In genomic region chr11:70189319-70190134, GRCm38 (mm10) we compare ENCODE assay signal across 21 mouse cellular contexts. TPM values are rescaled to one million over a fixed set of nuclear protein-coding genes. Genes with fewer than 3 reads are reported as not detected.
DNase-seq lines count a peak whose midpoint lies in the region; ATAC-seq lines count a peak whose summit lies in the region.
"Had no signal": no experiment of that assay in that cellular context is flagged by ENCODE, and none has a peak within 500 bp of the region (broad histone marks: within the 10 kb centered on the region; RNA-seq: fewer than 3 reads in every experiment).

No protein-coding gene starts in this region.

- no peaks in the 10 kb centered on the region for H3K27me3 ChIP-seq in kidney, embryonic 14.5 days (ENCODE audit: control insufficient read depth, insufficient read depth, low read length)
- H3K27me3 ChIP-seq: embryonic facial prominence, embryonic 15.5 days; heart, embryonic 13.5 days; hindbrain, embryonic 12.5 days; limb, embryonic 12.5 days; neural tube, embryonic 13.5 days had no signal

- no peaks in the 10 kb centered on the region for H3K9me3 ChIP-seq in kidney, embryonic 14.5 days (ENCODE audit: control insufficient read depth, low read length)
- H3K9me3 ChIP-seq: embryonic facial prominence, embryonic 15.5 days; heart, embryonic 13.5 days; hindbrain, embryonic 12.5 days; kidney, embryonic 15.5 days; limb, embryonic 12.5 days; midbrain, embryonic 10.5 days; neural tube, embryonic 13.5 days had no signal

- 79% methylated on average over 28 of the region's 28 CpGs for WGBS in kidney, embryonic 14.5 days

- H3K4me2 ChIP-seq in kidney, embryonic 14.5 days (replicated peaks; ENCODE audit: low read depth, low read length) = no peak overlapping the region
- H3K4me2 ChIP-seq: embryonic facial prominence, embryonic 15.5 days; heart, embryonic 13.5 days; hindbrain, embryonic 12.5 days; kidney, embryonic 15.5 days; limb, embryonic 12.5 days; neural tube, embryonic 13.5 days had no signal

- no peak for ATAC-seq in kidney, embryonic 14.5 days (ENCODE audit: low FRiP score, low TSS enrichment)
- ATAC-seq: forebrain, embryonic 16.5 days; liver, postnatal 0 days had no signal

- no peak overlapping the region for H3K9ac ChIP-seq in kidney, embryonic 14.5 days (ENCODE audit: low read depth, low read length)
- H3K9ac ChIP-seq: embryonic facial prominence, embryonic 15.5 days; heart, embryonic 13.5 days; hindbrain, embryonic 12.5 days; kidney, embryonic 15.5 days; limb, embryonic 12.5 days; liver, postnatal 0 days; neural tube, embryonic 13.5 days had no signal

- no peak overlapping the region for H3K27ac ChIP-seq in kidney, embryonic 14.5 days (ENCODE audit: low read depth, low read length)
- H3K27ac ChIP-seq: embryonic facial prominence, embryonic 15.5 days; heart, embryonic 13.5 days; hindbrain, embryonic 12.5 days; kidney, embryonic 15.5 days; limb, embryonic 12.5 days; midbrain, embryonic 10.5 days; neural tube, embryonic 13.5 days had no signal

- intact Hi-C loops in left cerebral cortex, postnatal 36 days (cut with DNase I) = no loop called here

- peak; percentile 63 for DNase-seq in kidney, postnatal 10 days
- DNase-seq in 3T3-L1 (ENCODE audit: low read depth, low spot score) (peak; percentile 96), ZHBTc4 (ENCODE audit: low read depth, low spot score) (peak; percentile 40)
- peak; percentile 33 for DNase-seq in brain, adult 2 months (ENCODE audit: low read depth, low spot score)
- DNase-seq in right cerebral cortex, adult 18-20 months = no peak
- DNase-seq in left cerebral cortex, postnatal 36 days (ENCODE audit: low spot score in 2 of 2) = no peak
- DNase-seq in cerebellum, postnatal 25 days = no peak
- DNase-seq: gastrocnemius, postnatal 14 days; layer of hippocampus, postnatal 36 days; liver, postnatal 0 days; spleen, adult 18-20 months had no signal

- no peaks in the 10 kb centered on the region for H3K36me3 ChIP-seq in kidney, embryonic 14.5 days (ENCODE audit: control insufficient read depth, insufficient read depth, low read length)
- H3K36me3 ChIP-seq: embryonic facial prominence, embryonic 15.5 days; heart, embryonic 13.5 days; hindbrain, embryonic 12.5 days; kidney, embryonic 15.5 days; limb, embryonic 12.5 days; midbrain, embryonic 10.5 days; neural tube, embryonic 13.5 days had no signal

- H3K4me3 ChIP-seq in kidney, embryonic 14.5 days (ENCODE audit: low read length) = no peak overlapping the region
- H3K4me3 ChIP-seq: embryonic facial prominence, embryonic 15.5 days; heart, embryonic 13.5 days; hindbrain, embryonic 12.5 days; kidney, embryonic 15.5 days; limb, embryonic 12.5 days; midbrain, embryonic 10.5 days; neural tube, embryonic 13.5 days had no signal

- 0 out of 2 replicates have a peak, but pooled peaks cover 5% of the 10 kb centered on the region for H3K4me1 ChIP-seq in kidney, embryonic 14.5 days (ENCODE audit: control insufficient read depth, insufficient read depth, low read length)
- H3K4me1 ChIP-seq: embryonic facial prominence, embryonic 15.5 days; hindbrain, embryonic 12.5 days; limb, embryonic 12.5 days; midbrain, embryonic 10.5 days; neural tube, embryonic 13.5 days had no signal

RNA-seq across cellular contexts. Expression of gene Slc16a11, which starts 23.0 kb away (rescaled TPM):
- 3.0 and 3.5 TPM in 2 replicates for polyA plus RNA-seq in kidney, embryonic 14.5 days (2014; fragmentation: Nextera tagmentation; extraction: Ambion mirVana)
- 10 to 100 TPM; 30.7 to 38.2 TPM for total RNA-seq in left cerebral cortex, postnatal 36 days (2021)

RNA-seq across cellular contexts. Expression of gene Slc16a13, which starts 31.3 kb away (rescaled TPM):
- polyA plus RNA-seq in kidney, embryonic 14.5 days (2014; fragmentation: Nextera tagmentation; extraction: Ambion mirVana) = 8.4 and 14.2 TPM in 2 replicates
- 1 to 10 TPM; 7.2 to 8.1 TPM for total RNA-seq in left cerebral cortex, postnatal 36 days (2021)

RNA-seq across cellular contexts. Expression of gene Clec10a, which starts 33.5 kb away (rescaled TPM):
- polyA plus RNA-seq in kidney, embryonic 14.5 days (2014; fragmentation: Nextera tagmentation; extraction: Ambion mirVana) = 0.57 and 0.74 TPM in 2 replicates
- total RNA-seq in left cerebral cortex, postnatal 36 days (2021) = 1 to 10 TPM; 1.3 to 1.8 TPM
- total RNA-seq: CH12.LX had no signal
- polyA plus RNA-seq: kidney, embryonic 15.5 days; limb, embryonic 12.5 days had no signal

RNA-seq across cellular contexts. Expression of gene Bcl6b, which starts 40.1 kb away (rescaled TPM):
- 19.2 and 20.0 TPM in 2 replicates for polyA plus RNA-seq in kidney, embryonic 14.5 days (2014; fragmentation: Nextera tagmentation; extraction: Ambion mirVana)
- 1 to 10 TPM; 1.7 to 1.8 TPM for total RNA-seq in left cerebral cortex, postnatal 36 days (2021)

RNA-seq across cellular contexts. Expression of gene 0610010K14Rik, which starts 48.2 kb away (rescaled TPM):
- 180 and 243 TPM in 2 replicates for polyA plus RNA-seq in kidney, embryonic 14.5 days (2014; fragmentation: Nextera tagmentation; extraction: Ambion mirVana)
- 10 to 100 TPM; 46.9 to 50.3 TPM for total RNA-seq in left cerebral cortex, postnatal 36 days (2021)

Comparison
In these comparisons a context has a peak if more than half of its experiments do, and no peak if none do; other contexts are left out.
1. DNase-seq: peak in kidney, postnatal 10 days (single experiment), 3T3-L1 (single experiment), ZHBTc4 (single experiment) and brain, adult 2 months (single experiment); none in right cerebral cortex, adult 18-20 months (single experiment), left cerebral cortex, postnatal 36 days (0 of 2) and cerebellum, postnatal 25 days (0 of 2).